In the genomic region with DNA sequence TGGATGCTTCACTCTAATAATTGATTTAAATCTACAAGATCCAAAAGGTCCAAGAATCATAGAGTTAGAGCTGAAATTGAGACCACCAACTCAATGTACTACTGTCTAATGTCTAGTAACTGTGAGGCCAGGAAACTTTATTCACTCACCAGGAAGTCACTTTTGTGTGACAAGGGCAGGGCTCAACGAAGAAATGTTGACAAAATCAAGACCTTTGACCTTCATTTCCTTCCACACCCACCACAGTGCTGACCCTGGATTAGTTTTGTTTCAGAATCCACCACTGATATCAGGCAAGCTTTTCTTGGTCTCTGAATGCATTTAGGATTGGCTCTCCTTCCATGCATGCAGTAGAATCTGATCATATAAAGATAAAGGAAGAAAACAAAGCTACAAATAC, we compare ENCODE assay signal across 12 mouse cellular contexts.
"Had no signal": no experiment of that assay in that cellular context is flagged by ENCODE, and none has a peak within 500 bp of the region (broad histone marks: within the 10 kb centered on the region; RNA-seq: fewer than 3 reads in every experiment).

No protein-coding gene starts in this region.

- H3K4me1 ChIP-seq: hindbrain, embryonic 13.5 days; limb, embryonic 15.5 days; liver, embryonic 12.5 days; megakaryocyte, embryonic 14.5 days; midbrain, embryonic 12.5 days; neural tube, embryonic 13.5 days had no signal

- DNase-seq: right cerebral cortex, adult 18-20 months; right cerebral cortex, postnatal 25 days; thymus, postnatal 14 days had no signal

- H3K4me3 ChIP-seq: hindbrain, embryonic 13.5 days; left cerebral cortex, adult 2 months; limb, embryonic 15.5 days; liver, embryonic 12.5 days; megakaryocyte, embryonic 14.5 days; midbrain, embryonic 12.5 days; neural tube, embryonic 13.5 days had no signal

- H3K36me3 ChIP-seq: hindbrain, embryonic 13.5 days; limb, embryonic 15.5 days; liver, embryonic 12.5 days; midbrain, embryonic 12.5 days; neural tube, embryonic 13.5 days had no signal

- H3K27me3 ChIP-seq: hindbrain, embryonic 13.5 days; limb, embryonic 15.5 days; liver, embryonic 12.5 days; megakaryocyte, embryonic 14.5 days; midbrain, embryonic 12.5 days; neural tube, embryonic 13.5 days had no signal

- H3K27ac ChIP-seq: hindbrain, embryonic 13.5 days; hindbrain, postnatal 0 days; left cerebral cortex, adult 2 months; limb, embryonic 15.5 days; liver, embryonic 12.5 days; macrophage; midbrain, embryonic 12.5 days; neural tube, embryonic 13.5 days had no signal
